Mouse (Mus musculus): ENCODE measurements around the gene Ptbp1.

Ptbp1 gene

GRCm38 (mm10) chr10:79832786-79833181 is 21.4 kb upstream of the Ptbp1 start:
- DNase-seq (ENCODE audit: low spot score in 2 of 2) = no peak

- DNase-seq (ENCODE audit: low spot score in 2 of 2) = peak; percentile 70 to 83
Observed at GRCm38 (mm10) chr10:79834769-79835398, 19.3 kb upstream of the Ptbp1 start.

GRCm38 (mm10) chr10:79836918-79837317 is 17.3 kb upstream of the Ptbp1 start:
- DNase-seq (ENCODE audit: low spot score in 2 of 2) = no peak

- no peak for DNase-seq (ENCODE audit: low spot score in 2 of 2)
Observed at GRCm38 (mm10) chr10:79838151-79838550, 16.1 kb upstream of the Ptbp1 start.

- DNase-seq (ENCODE audit: low spot score in 2 of 2) = no peak
Observed at GRCm38 (mm10) chr10:79840091-79840490, 14.1 kb upstream of the Ptbp1 start.

GRCm38 (mm10) chr10:79840644-79841551 is 13.3 kb upstream of the Ptbp1 start:
- DNase-seq (ENCODE audit: low spot score in 2 of 2) = peak; percentile 72 to 81

GRCm38 (mm10) chr10:79842322-79842721 is 11.9 kb upstream of the Ptbp1 start:
- DNase-seq (ENCODE audit: low spot score in 2 of 2) = no peak

GRCm38 (mm10) chr10:79843476-79843875 is 10.8 kb upstream of the Ptbp1 start:
- no peak for DNase-seq (ENCODE audit: low spot score in 2 of 2)

- DNase-seq (ENCODE audit: low spot score in 2 of 2) = no peak
Observed at GRCm38 (mm10) chr10:79846553-79846952, 7.7 kb upstream of the Ptbp1 start.

- DNase-seq (ENCODE audit: low spot score in 2 of 2) = no peak
Observed at GRCm38 (mm10) chr10:79849941-79850628, 4.1 kb upstream of the Ptbp1 start.

GRCm38 (mm10) chr10:79851653-79852052 is 2.6 kb upstream of the Ptbp1 start:
- no peak for DNase-seq (ENCODE audit: low spot score in 2 of 2)

- DNase-seq (ENCODE audit: low spot score in 2 of 2) = no peak
Observed at GRCm38 (mm10) chr10:79852107-79852789, 2.0 kb upstream of the Ptbp1 start.

- DNase-seq (ENCODE audit: low spot score in 2 of 2) = no peak
Observed at GRCm38 (mm10) chr10:79852827-79853226, 1.4 kb upstream of the Ptbp1 start.

- DNase-seq (ENCODE audit: low spot score in 2 of 2) = peak; percentile 79 to 82
Observed at GRCm38 (mm10) chr10:79853392-79853791, 835 bp upstream of the Ptbp1 start.

GRCm38 (mm10) chr10:79854801-79855541 is 744 bp downstream of the Ptbp1 start:
- DNase-seq (ENCODE audit: low spot score in 2 of 2) = peak in 1 of 2 experiments; percentile 57

GRCm38 (mm10) chr10:79855558-79856184 is 1.4 kb downstream of the Ptbp1 start:
- no peak for DNase-seq (ENCODE audit: low spot score in 2 of 2)

- no peak for DNase-seq (ENCODE audit: low spot score in 2 of 2)
Observed at GRCm38 (mm10) chr10:79856280-79856679, 2.1 kb downstream of the Ptbp1 start.

- no peak for DNase-seq (ENCODE audit: low spot score in 2 of 2)
Observed at GRCm38 (mm10) chr10:79856704-79857451, 2.7 kb downstream of the Ptbp1 start.

- peak in 1 of 2 experiments; percentile 45 for DNase-seq (ENCODE audit: low spot score in 2 of 2)
Observed at GRCm38 (mm10) chr10:79857452-79857811, 3.2 kb downstream of the Ptbp1 start.

GRCm38 (mm10) chr10:79857894-79858293 is 3.7 kb downstream of the Ptbp1 start:
- DNase-seq (ENCODE audit: low spot score in 2 of 2) = no peak
